Mouse (Mus musculus) stomach, postnatal 0 days (tissue): ENCODE measurements around the gene Dnajb11. TPM values are rescaled to one million over a fixed set of nuclear protein-coding genes. Genes with fewer than 3 reads are reported as not detected.

Experiments
- ATAC-seq: fragments of 200-750 bp; cut with Nextera tagmentation; 2 replicates; pipeline ENCODE4 v1.8.0; 2017; ENCODE audit not compliant: low FRiP score, low TSS enrichment
- DNase-seq: peaks from one replicate; pipeline ENCODE4 v3.0.0-alpha.2; 2016; ENCODE audit warnings: low spot score
- H3K27ac ChIP-seq: fragments of 300-500 bp; sonication (generic); replicated peaks from 2 replicates; pipeline ENCODE4 v1.5.1; 2014; ENCODE audit warnings: mild to moderate bottlenecking, control low read depth
- H3K27me3 ChIP-seq: fragments of 300-500 bp; sonication (generic); 2 replicates; pipeline ENCODE4 v1.6.1; 2014; ENCODE audit warnings: low read length; ENCODE audit not compliant: control insufficient read depth, insufficient read depth
- H3K36me3 ChIP-seq: fragments of 300-500 bp; sonication (generic); 2 replicates; pipeline ENCODE4 v1.6.1; 2014; ENCODE audit warnings: low read length, mixed read lengths; ENCODE audit not compliant: control insufficient read depth, insufficient read depth
- H3K4me1 ChIP-seq: fragments of 300-500 bp; sonication (generic); replicated peaks from 2 replicates; pipeline ENCODE4 v1.6.1; 2014; ENCODE audit warnings: antibody characterized with exemption; ENCODE audit not compliant: control insufficient read depth, insufficient read depth
- H3K4me2 ChIP-seq: fragments of 300-500 bp; sonication (generic); replicated peaks from 2 replicates; pipeline ENCODE4 v1.6.1; 2014; ENCODE audit warnings: low read depth, mild to moderate bottlenecking, control low read depth, moderate library complexity
- H3K4me3 ChIP-seq: fragments of 300-500 bp; sonication (generic); 2 replicates; pipeline ENCODE4 v1.5.1; 2014; ENCODE audit warnings: low read depth, low read length, control low read depth
- H3K9ac ChIP-seq: fragments of 300-500 bp; sonication (generic); 2 replicates; pipeline ENCODE4 v1.6.1; 2014; ENCODE audit warnings: mild to moderate bottlenecking, low read length, control low read depth, mixed read lengths
- H3K9me3 ChIP-seq: fragments of 300-500 bp; sonication (generic); 2 replicates; pipeline ENCODE4 v1.6.1; 2016; ENCODE audit warnings: low read length; ENCODE audit not compliant: control insufficient read depth
- CTCF ChIP-seq: IDR thresholded peaks from 2 replicates; pipeline ENCODE4 v1.5.1; 2016; ENCODE audit warnings: antibody characterized with exemption, low read depth, mild to moderate bottlenecking, moderate library complexity
- EP300 ChIP-seq: optimal IDR thresholded peaks from 2 replicates; pipeline ENCODE3; 2016; ENCODE audit warnings: antibody characterized with exemption
- WGBS: fragments of 180-500 bp; shearing (Covaris S2); extraction: QIAGEN DNeasy Blood & Tissue Kit; methylation state at CpG from one replicate; pipeline ENCODE4 v1.1.7; 2014; 5-methylcytosine and 5-hydroxymethylcytosine counted together
- polyA plus RNA-seq: library from polyadenylated mRNA; unstranded; fragments of >200 nt; fragmentation: Nextera tagmentation; extraction: Ambion mirVana; gene quantifications from 2 replicates; pipeline ENCODE4 v1.2.1, GENCODE M21; 2015

Dnajb11 gene
- polyA plus RNA-seq, 1 experiment from 2014 or later: 94.2 TPM

GRCm38 (mm10) chr16:22852709-22853108 is 4.9 kb upstream of the Dnajb11 start:
- 91% methylated on average over 4 of the region's 4 CpGs for WGBS

DNA sequence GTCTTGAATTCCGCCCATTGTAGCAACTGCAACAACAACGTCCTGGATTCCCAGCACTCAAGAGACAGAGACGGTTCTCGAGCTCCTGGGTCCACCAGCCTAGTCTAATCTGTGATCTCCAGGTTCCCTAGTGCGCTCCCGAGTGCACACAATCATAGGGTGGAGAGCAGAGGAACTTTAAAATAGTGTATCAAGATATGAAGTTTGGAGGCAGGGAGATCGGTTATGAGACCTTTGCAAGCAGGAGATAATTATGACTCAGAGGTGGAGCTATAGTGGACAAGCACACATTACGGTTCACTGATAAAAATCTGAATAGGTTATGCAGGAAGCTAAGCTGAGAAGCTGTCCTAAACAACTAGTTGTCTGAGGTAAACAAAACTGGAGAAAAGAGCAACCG is 872 bp upstream of the Dnajb11 start:
- H3K4me1 ChIP-seq: no peaks in the 10 kb centered on the region
- ATAC-seq: no peak
- H3K9me3 ChIP-seq: no peaks in the 10 kb centered on the region
- H3K36me3 ChIP-seq: no peaks in the 10 kb centered on the region
- no peak for DNase-seq
- peak overlapping the region; percentile 57 for H3K4me3 ChIP-seq
- peak overlapping the region; percentile 62 for H3K9ac ChIP-seq
- no peaks in the 10 kb centered on the region for H3K27me3 ChIP-seq
- WGBS: 7% methylated on average over 9 of the region's 9 CpGs
- peak overlapping the region; percentile 87 for H3K27ac ChIP-seq
- peak overlapping the region; percentile 75 for H3K4me2 ChIP-seq
- TF ChIP-seq EP300 (no peak), CTCF (no peak)

More at GRCm38 (mm10) chr16:22852709-22853108, 4.9 kb upstream of the Dnajb11 start:
- Histone ChIP-seq H3K4me3 (no peak overlapping the region), H3K27ac (no peak overlapping the region), H3K9ac (no peak overlapping the region), H3K36me3 (no peaks in the 10 kb centered on the region), H3K9me3 (no peaks in the 10 kb centered on the region), H3K4me2 (no peak overlapping the region), H3K27me3 (no peaks in the 10 kb centered on the region), H3K4me1 (no peaks in the 10 kb centered on the region)
- TF ChIP-seq EP300: no peak
- TF ChIP-seq CTCF: no peak
- no peak for ATAC-seq
- no peak for DNase-seq

- Histone ChIP-seq H3K4me2 (no peak overlapping the region), H3K27me3 (no peaks in the 10 kb centered on the region), H3K36me3 (peaks cover 11% of the 10 kb centered on the region), H3K9me3 (no peaks in the 10 kb centered on the region), H3K27ac (no peak overlapping the region), H3K4me3 (no peak overlapping the region), H3K9ac (no peak overlapping the region), H3K4me1 (no peaks in the 10 kb centered on the region)
- TF ChIP-seq CTCF: no peak
- TF ChIP-seq EP300: no peak
- WGBS: 92% methylated on average over 8 of the region's 8 CpGs
- ATAC-seq (no peak), DNase-seq (no peak)
These were observed 14.8 kb downstream of the Dnajb11 start for GRCm38 (mm10) chr16:22872397-22872796.

DNA sequence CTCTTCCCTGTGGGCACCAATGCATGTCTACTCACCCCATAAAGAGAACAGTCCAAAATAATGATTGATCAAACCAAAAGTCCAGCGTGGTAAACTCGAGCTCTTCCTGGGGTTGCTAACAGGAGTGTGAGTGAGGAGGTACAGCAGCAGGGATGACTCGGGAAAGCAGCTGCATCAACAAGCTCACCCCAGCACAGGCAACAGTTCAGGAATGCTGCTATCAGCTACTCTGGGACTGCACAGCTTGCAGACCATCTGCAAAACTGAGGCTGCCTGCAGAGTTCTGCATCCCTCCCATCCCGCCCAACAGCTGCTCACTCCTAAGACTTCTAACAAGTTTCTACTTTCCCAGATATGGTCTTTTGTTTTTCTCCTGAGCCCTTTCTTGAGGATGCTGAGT is 15.7 kb downstream of the Dnajb11 start:
- Histone ChIP-seq H3K4me2 (no peak overlapping the region), H3K36me3 (peaks cover 11% of the 10 kb centered on the region), H3K9me3 (no peaks in the 10 kb centered on the region), H3K4me3 (no peak overlapping the region), H3K9ac (no peak overlapping the region), H3K27ac (no peak overlapping the region), H3K4me1 (no peaks in the 10 kb centered on the region), H3K27me3 (no peaks in the 10 kb centered on the region)
- TF ChIP-seq EP300 (no peak), CTCF (no peak)
- ATAC-seq (no peak), DNase-seq (no peak)
- WGBS: 83% methylated on average over 4 of the region's 4 CpGs

DNA sequence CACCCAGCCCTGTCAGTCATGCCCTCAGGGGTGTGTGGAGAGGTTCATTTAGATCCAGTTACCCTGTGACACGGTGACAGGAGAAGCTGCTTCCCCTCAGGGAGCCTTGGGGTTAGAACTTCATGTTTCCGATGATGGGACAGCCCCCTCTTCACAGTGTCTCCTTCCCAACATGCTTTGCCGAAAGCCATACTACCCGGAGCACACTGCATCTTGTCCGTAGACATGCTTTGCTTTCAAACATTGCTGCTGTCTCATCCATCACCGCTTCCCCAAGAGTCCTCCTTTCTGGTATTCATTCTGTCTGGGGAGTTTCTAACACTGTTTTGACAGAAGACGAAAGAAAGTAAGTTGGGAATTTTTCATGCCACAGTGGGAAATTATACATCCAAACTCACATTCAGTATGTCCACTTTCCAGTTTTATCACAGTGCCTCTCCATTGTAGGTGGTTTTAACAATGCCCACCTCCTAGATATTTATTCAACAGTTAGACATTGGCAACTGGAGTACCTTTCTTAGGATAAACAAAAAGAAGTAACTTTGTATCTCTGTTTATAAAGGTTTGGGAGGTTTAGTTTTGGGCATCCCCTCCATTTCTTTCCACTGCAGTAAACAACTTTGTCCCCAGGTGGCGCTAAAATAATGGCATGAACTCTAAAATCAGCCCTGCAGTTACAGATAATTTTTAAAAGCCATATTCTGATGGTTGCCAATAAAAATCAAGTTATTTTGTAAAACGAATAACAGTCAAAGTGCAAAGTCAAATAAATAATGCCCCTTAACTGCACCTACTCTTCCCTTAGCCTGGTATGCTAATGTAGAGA is 18.8 kb downstream of the Dnajb11 start:
- whole genome bisulfite sequencing: 40% methylated on average over 9 of the region's 9 CpGs
- Histone ChIP-seq H3K9ac (no peak overlapping the region), H3K27ac (no peak overlapping the region), H3K9me3 (no peaks in the 10 kb centered on the region), H3K27me3 (no peaks in the 10 kb centered on the region), H3K4me2 (no peak overlapping the region), H3K36me3 (no peaks in the 10 kb centered on the region; the same call in 1 of the 2 replicates), H3K4me3 (no peak overlapping the region), H3K4me1 (no peaks in the 10 kb centered on the region)
- DNase-seq (peak; percentile 30), ATAC-seq (no peak)
- TF ChIP-seq EP300: no peak
- TF ChIP-seq CTCF: peak; percentile 85

DNA sequence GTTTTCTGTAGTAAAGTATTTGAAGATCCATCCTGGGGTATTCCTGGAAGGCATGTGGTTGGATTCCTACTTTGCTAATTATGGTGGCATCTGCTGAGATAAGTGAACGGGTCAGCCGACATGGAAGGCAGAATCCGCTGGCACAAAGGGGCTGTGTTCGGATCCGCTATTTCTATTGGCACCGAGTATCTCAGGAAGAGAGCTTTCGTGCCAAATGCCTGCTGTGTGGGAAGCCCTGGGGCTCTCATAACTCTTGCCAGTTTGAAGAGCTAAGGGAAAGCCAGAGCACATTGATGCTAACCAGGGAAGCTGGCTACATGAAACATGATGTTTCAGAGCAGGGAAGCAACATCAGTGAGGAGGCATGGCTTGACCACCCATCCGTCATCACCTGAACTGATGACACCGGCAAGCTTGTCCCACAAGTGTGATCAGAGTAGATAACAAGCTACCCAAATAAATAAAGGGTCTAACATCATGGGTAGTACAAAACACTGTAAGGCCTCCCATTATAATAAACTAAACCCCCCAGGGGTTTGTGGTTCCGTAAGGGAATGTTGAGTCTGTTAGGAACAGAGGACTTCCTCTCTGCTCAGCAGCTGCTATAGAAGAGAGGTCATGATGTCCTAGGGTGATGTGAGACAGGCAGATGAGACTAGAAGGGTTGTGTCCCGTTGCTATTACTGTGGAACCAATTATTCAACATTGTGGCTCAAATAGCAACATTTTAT is 20.2 kb downstream of the Dnajb11 start:
- DNase-seq (no peak), ATAC-seq (no peak)
- TF ChIP-seq CTCF (no peak), EP300 (no peak)
- Histone ChIP-seq H3K9me3 (no peaks in the 10 kb centered on the region), H3K4me3 (no peak overlapping the region), H3K9ac (no peak overlapping the region), H3K27me3 (no peaks in the 10 kb centered on the region), H3K4me1 (no peaks in the 10 kb centered on the region), H3K36me3 (no peaks in the 10 kb centered on the region), H3K4me2 (no peak overlapping the region), H3K27ac (no peak overlapping the region)
- 69% methylated on average over 11 of the region's 11 CpGs for WGBS
